Mouse (Mus musculus) liver, adult 2 months (tissue): ENCODE data around the gene Msantd1.

ENCODE experiments used
- CTCF ChIP-seq: fragments of 200-500 bp; IDR thresholded peaks from 2 replicates; pipeline ENCODE4 v1.5.1; 2011; ENCODE audit warnings: low read depth, low read length, control low read depth
- POLR2A ChIP-seq: fragments of 200-500 bp; IDR thresholded peaks from 2 replicates; pipeline ENCODE4 v1.6.1; 2011; ENCODE audit warnings: low read length, control low read depth; ENCODE audit not compliant: insufficient read depth; ENCODE audit errors: extremely low read depth

GRCm38 (mm10) chr5:34954508-34954907 lies 46.7 kb downstream of the Msantd1 start:
- TF ChIP-seq POLR2A (no peak), CTCF (no peak)
